Mouse (Mus musculus) G1E (cell line): Measurements from ENCODE around the gene Arhgap42. TPM values are rescaled to one million over a fixed set of nuclear protein-coding genes. Genes with fewer than 3 reads are reported as not detected.

Experiments
- ATAC-seq: 2 replicates; pipeline ENCODE4 v1.8.0; 2016; ENCODE audit warnings: mild to moderate bottlenecking; ENCODE audit not compliant: insufficient number of reproducible peaks, poor library complexity, low FRiP score, severe bottlenecking; ENCODE audit errors: extremely low read depth
- DNase-seq: peaks from one replicate; pipeline ENCODE4 v3.0.0; 2012; ENCODE audit warnings: low spot score
- H3K27me3 ChIP-seq: 2 replicates; pipeline ENCODE4 v1.6.1; 2012; ENCODE audit warnings: mild to moderate bottlenecking, low read length, inconsistent platforms; ENCODE audit not compliant: insufficient read depth
- H3K36me3 ChIP-seq: replicated peaks from 2 replicates; pipeline ENCODE3; 2012; ENCODE audit warnings: mild to moderate bottlenecking, inconsistent platforms
- H3K4me1 ChIP-seq: 2 replicates; pipeline ENCODE4 v1.6.1; 2012; ENCODE audit warnings: low read depth, low read length, inconsistent platforms, mixed read lengths; ENCODE audit not compliant: insufficient read depth
- H3K4me3 ChIP-seq: 2 replicates; pipeline ENCODE4 v1.5.1; 2012; ENCODE audit warnings: low read depth, mild to moderate bottlenecking, inconsistent platforms, low read length, moderate library complexity, mixed read lengths
- H3K9me3 ChIP-seq: replicated peaks from 2 replicates; pipeline ENCODE4 v1.6.1; 2012; ENCODE audit warnings: inconsistent platforms
- CTCF ChIP-seq: IDR thresholded peaks from 2 replicates; pipeline ENCODE4 v1.5.1; 2012; ENCODE audit warnings: low read depth, low read length, inconsistent platforms, mixed read lengths
- GATA1 ChIP-seq: IDR thresholded peaks from 2 replicates; pipeline ENCODE4 v1.6.1; 2012; ENCODE audit warnings: borderline replicate concordance, low read length, inconsistent platforms, mixed read lengths
- GATA2 ChIP-seq: IDR thresholded peaks from 2 replicates; pipeline ENCODE4 v1.6.1; 2012; ENCODE audit warnings: low read depth, low read length, inconsistent platforms, borderline replicate concordance
- POLR2AphosphoS5 ChIP-seq: IDR thresholded peaks from 2 replicates; pipeline ENCODE4 v1.6.1; 2012; ENCODE audit warnings: low read depth, low read length, inconsistent platforms; ENCODE audit not compliant: insufficient replicate concordance
- TAL1 ChIP-seq: conservative IDR thresholded peaks from 2 replicates; pipeline ENCODE4 v1.6.1; 2012; ENCODE audit warnings: low read depth, low read length, inconsistent platforms, mixed read lengths
- polyA plus RNA-seq: library from polyadenylated mRNA; stranded (reverse); fragments of >175 nt; gene quantifications from 2 replicates; pipeline ENCODE4 v1.2.3, GENCODE M21; 2012
- total RNA-seq, 2 experiments: library from RNA; stranded (forward) in 1 of 2; stranded (reverse) in 1 of 2; fragments of 200-1000 nt in 1 of 2; fragments of >200 nt in 1 of 2; fragmentation: Nextera tagmentation in 1 of 2; gene quantifications; 2 replicates each; pipeline ENCODE4 v1.2.3; 2014 to 2017

Gene Arhgap42
- total and polyA plus RNA-seq, 3 experiments = 0.22 TPM; not detected in 2

DNA sequence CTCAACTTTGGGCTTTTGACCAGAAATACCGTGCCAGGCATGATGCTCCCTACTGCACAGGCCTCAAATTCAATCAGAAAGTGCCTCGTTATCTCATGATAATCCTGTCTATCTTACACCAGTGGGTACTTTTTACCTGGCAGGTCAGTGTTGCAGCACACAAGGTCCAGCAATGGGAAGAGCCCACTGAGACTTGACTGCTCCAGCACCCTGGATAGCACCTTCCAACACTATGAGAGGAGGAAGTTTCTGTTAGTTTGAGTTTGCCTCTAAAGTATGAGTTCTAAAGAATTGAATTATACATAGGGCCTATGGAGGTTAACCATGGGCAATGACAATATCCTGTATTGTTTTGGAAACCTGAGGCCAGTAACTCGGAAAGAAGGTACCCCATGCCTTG lies 256.6 kb downstream of the Arhgap42 start:
- TF ChIP-seq CTCF (no peak), GATA1 (no peak), GATA2 (no peak), TAL1 (no peak), POLR2AphosphoS5 (no peak)
- no peak overlapping the region for H3K4me3 ChIP-seq
- H3K4me1 ChIP-seq = no peaks in the 10 kb centered on the region
- no peaks in the 10 kb centered on the region for H3K9me3 ChIP-seq
- H3K36me3 ChIP-seq = no peaks in the 10 kb centered on the region
- DNase-seq (no peak), ATAC-seq (no peak)
- H3K27me3 ChIP-seq = no peaks in the 10 kb centered on the region

DNA sequence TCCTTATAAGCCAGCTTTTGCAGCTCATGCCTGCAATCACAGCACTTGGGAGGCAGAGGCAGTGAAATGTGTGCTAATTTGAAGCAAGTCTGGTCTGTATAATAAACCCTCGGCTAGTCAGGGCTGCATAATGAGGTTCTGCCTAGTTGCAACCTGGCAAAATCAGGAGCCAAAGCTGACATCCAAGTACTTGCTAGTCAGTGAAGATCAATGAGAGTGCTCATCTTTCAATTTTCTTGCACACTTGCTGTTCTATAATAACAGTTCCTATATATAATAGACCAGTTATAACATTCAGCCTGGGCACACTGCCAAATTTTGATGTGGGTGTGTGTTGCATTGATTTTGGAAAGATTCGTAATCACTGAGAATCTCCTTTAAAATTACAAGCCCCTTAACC lies 261.1 kb downstream of the Arhgap42 start:
- no peak for DNase-seq
- H3K9me3 ChIP-seq = no peaks in the 10 kb centered on the region
- no peak for TF ChIP-seq POLR2AphosphoS5
- no peaks in the 10 kb centered on the region for H3K36me3 ChIP-seq
- H3K4me3 ChIP-seq = no peak overlapping the region
- no peaks in the 10 kb centered on the region for H3K27me3 ChIP-seq
- ATAC-seq = no peak
- H3K4me1 ChIP-seq = no peaks in the 10 kb centered on the region

DNA sequence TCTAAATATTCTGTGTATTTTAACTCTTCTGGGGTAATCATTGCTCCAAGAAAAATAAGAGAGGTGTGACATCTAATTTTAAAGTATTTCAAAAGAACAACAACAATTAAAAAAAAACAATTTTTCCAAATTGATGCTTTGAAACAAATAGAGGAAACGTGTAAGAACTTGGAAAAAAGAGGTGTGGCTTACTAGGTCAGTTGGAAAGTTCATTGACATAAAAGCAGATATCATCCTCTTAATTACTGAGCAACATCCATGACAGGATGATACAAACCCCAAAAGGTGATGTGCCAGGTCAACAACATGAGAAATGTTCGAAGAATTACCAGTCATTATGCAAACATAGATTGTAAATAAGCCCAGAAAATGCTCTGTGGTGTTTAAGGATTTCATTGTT lies 267.4 kb downstream of the Arhgap42 start, which contains the start of gene Gm16485:
Gene Gm16485 (plus strand): TSS at position 301 of the 400 bp plus-strand sequence.
- H3K9me3 ChIP-seq = no peaks in the 10 kb centered on the region
- no peak for TF ChIP-seq POLR2AphosphoS5
- no peak for TF ChIP-seq CTCF
- no peak for TF ChIP-seq GATA2
- TF ChIP-seq GATA1 = no peak
- TF ChIP-seq TAL1 = no peak
- no peak within 1 kb of the TSS for H3K4me3 ChIP-seq
- ATAC-seq (no peak), DNase-seq (no peak)
- no peaks in the 10 kb centered on the region for H3K27me3 ChIP-seq
- H3K4me1 ChIP-seq = no peaks in the 10 kb centered on the region
- H3K36me3 ChIP-seq = no peaks in the 10 kb centered on the region

DNA sequence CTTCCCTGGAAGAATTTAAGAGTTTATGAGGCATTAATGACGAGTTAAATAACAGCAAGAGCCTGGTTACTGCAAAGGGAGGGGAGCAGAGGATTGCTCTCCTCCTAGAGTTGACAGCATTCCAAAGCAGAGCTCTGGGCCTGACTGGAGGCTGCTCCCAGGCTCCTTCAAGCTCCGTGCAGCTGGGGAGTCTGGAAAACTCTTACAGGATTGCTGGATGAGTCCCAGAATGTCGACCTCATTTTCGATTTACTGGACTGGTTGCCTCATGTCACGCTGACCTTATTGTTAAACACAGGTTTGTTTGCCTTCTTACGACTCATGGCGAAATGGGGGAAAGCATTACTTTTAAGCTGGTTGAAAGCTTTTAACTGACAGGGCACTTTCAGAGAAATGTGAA lies 268.7 kb downstream of the Arhgap42 start:
- H3K4me1 ChIP-seq = no peaks in the 10 kb centered on the region
- H3K36me3 ChIP-seq = no peaks in the 10 kb centered on the region
- no peaks in the 10 kb centered on the region for H3K9me3 ChIP-seq
- ATAC-seq (no peak), DNase-seq (no peak)
- H3K4me3 ChIP-seq = no peak overlapping the region
- no peaks in the 10 kb centered on the region for H3K27me3 ChIP-seq
- TF ChIP-seq POLR2AphosphoS5 (no peak), CTCF (no peak), GATA2 (no peak), GATA1 (no peak), TAL1 (no peak)

DNA sequence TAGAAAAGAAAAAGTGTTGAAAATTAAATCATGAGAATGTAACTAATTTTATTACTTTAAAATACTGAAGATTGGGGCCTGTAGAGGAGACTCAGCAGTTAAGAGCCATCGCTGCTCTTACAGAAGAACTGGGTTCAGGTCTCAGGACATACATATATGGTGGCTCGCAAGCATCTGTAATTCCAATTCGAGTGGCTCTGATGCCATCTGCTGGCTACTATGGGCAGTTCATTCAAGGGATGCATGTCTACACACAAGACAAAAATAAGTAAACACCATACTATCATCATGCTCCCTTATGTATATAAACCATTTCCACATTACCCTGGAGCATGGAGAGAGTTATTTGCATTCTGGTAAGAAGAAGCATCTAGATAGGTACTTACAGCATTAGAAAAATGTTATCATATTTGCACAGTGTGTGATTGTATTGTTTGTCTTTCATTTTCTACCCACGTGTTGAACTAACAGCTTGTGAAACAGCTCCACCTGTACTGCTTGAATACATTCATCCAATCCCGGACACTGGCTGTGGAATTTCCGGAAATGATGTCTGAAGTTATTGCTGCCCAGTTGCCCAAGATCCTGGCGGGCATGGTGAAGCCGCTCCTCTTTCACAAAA lies 274.3 kb downstream of the Arhgap42 start:
- TF ChIP-seq POLR2AphosphoS5 (no peak), TAL1 (no peak), GATA2 (no peak), GATA1 (no peak), CTCF (no peak)
- H3K27me3 ChIP-seq = no peaks in the 10 kb centered on the region
- no peak overlapping the region for H3K4me3 ChIP-seq
- no peaks in the 10 kb centered on the region for H3K9me3 ChIP-seq
- DNase-seq = no peak
- no peaks in the 10 kb centered on the region for H3K4me1 ChIP-seq
- no peak; the same call in 1 of the 2 replicates for ATAC-seq
- H3K36me3 ChIP-seq = no peaks in the 10 kb centered on the region

- H3K4me1 ChIP-seq = no peaks in the 10 kb centered on the region
- no peaks in the 10 kb centered on the region for H3K9me3 ChIP-seq
- no peaks in the 10 kb centered on the region for H3K27me3 ChIP-seq
- TF ChIP-seq CTCF (no peak), GATA2 (no peak), TAL1 (no peak), GATA1 (no peak), POLR2AphosphoS5 (no peak)
- H3K36me3 ChIP-seq = no peaks in the 10 kb centered on the region
- H3K4me3 ChIP-seq = no peak overlapping the region
- no peak for DNase-seq
- no peak for ATAC-seq
Observed at GRCm38 (mm10) chr9:8953306-8953705, 285.6 kb downstream of the Arhgap42 start.
